Mouse (Mus musculus) bone marrow macrophage, adult 2 months (primary cell): ENCODE data around the gene Txndc2. TPM values are rescaled to one million over a fixed set of nuclear protein-coding genes. Genes with fewer than 3 reads are reported as not detected.
"Not testable (repeated sequence)": the region's sequence is repeated elsewhere in the genome, so short reads cannot be mapped to it uniquely, and the experiment has no call there.

Experiments used
- H3K27ac ChIP-seq: 2 replicates; pipeline ENCODE4 v1.5.1; 2012; ENCODE audit warnings: low read depth, low read length; ENCODE audit not compliant: insufficient read depth
- H3K4me1 ChIP-seq: 2 replicates; pipeline ENCODE4 v1.6.1; 2012; ENCODE audit warnings: low read length; ENCODE audit not compliant: control insufficient read depth, insufficient read depth
- H3K4me3 ChIP-seq: 2 replicates; pipeline ENCODE4 v1.5.1; 2012; ENCODE audit warnings: mild to moderate bottlenecking, low read length, moderate library complexity; ENCODE audit not compliant: insufficient read depth
- CTCF ChIP-seq: IDR thresholded peaks from 2 replicates; pipeline ENCODE4 v1.5.1; 2012; ENCODE audit warnings: low read depth, mild to moderate bottlenecking, low read length, moderate library complexity
- POLR2A ChIP-seq: IDR thresholded peaks from 2 replicates; pipeline ENCODE4 v1.6.1; 2012; ENCODE audit warnings: mild to moderate bottlenecking, low read depth, low read length, borderline replicate concordance
- polyA plus RNA-seq: library from polyadenylated mRNA; stranded (reverse); fragments of >200 nt; gene quantifications from 2 replicates; pipeline ENCODE4 v1.2.4, GENCODE M21; 2012; ENCODE audit not compliant: missing spikeins, insufficient read depth, insufficient read length

The Txndc2 gene
- polyA plus RNA-seq, 1 experiment: not detected

DNA sequence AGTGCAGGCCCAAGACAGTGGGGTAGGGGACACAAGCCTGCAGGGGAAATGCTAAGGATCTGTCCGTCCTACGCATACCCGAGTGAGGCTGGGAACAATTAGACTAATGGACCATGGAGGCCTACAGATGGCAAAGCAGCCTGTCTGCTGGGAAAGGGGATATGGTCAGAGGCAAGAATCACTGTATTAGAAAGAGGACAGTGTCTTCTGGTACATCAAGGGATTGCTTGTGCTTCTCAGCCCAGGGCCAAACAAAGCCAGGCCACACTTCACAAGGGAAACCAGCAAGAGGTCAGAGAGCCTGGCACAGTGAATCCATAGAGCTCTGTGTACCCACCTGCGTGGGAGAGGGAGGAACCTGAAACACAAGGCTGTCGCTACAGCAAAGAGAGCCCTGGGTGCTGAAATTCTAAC lies 617 bp upstream of the Txndc2 start:
- TF ChIP-seq CTCF: no peak
- no peak for TF ChIP-seq POLR2A
- no peak overlapping the region for H3K27ac ChIP-seq

DNA sequence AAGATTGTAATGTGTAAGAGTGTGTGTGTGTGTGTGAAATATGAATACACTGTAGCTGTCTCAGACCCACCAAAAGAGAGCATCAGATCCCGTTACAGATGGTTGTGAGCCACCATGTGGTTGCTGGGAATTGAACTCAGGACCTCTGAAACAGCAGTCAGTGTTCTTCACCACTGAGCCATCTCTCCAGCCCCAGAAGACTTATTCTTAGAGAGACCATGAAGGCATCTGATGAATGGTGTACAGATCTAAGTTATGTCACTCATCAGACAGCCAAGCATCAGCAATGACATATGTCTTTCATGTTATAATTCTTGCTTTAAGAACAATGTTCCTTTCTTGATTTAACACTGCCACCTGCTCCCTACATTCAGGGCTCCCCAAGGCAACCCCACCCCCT lies 2.8 kb downstream of the Txndc2 start:
- Histone ChIP-seq H3K4me1 (peaks cover 43% of the 10 kb centered on the region), H3K27ac (no peak overlapping the region), H3K4me3 (no peak overlapping the region)
- TF ChIP-seq CTCF (no peak), POLR2A (no peak)

More for the DNA sequence above, 617 bp upstream of the Txndc2 start:
- Histone ChIP-seq H3K4me3 (no peak overlapping the region), H3K4me1 (peaks cover 39% of the 10 kb centered on the region)

- TF ChIP-seq CTCF (no peak), POLR2A (no peak)
- Histone ChIP-seq H3K27ac (no peak overlapping the region), H3K4me3 (peak overlapping the region; percentile 23), H3K4me1 (peaks cover 14% of the 10 kb centered on the region)
These were observed 6.1 kb downstream of the Txndc2 start for GRCm38 (mm10) chr17:65635715-65636360.

DNA sequence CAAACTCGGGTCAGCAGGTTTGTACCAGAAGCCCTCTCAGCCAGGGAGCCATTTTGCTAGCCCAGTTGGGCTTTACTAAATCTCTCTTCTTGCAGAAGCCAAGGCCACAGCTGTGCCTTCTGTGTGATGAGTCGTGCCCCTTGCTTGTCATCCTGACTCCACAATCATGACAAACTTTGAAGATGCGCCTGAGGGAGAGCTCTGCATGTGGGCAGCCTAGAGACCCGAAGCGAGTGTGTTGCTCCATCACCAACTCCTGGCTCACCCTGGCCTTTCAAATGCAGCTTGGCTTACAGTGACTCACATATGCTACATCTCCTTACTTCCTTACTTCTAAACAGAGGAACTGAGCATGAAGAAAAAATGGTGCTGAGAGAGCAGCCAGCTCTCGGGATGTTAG lies 12.0 kb downstream of the Txndc2 start:
- Histone ChIP-seq H3K27ac (no peak overlapping the region), H3K4me1 (peaks cover 13% of the 10 kb centered on the region), H3K4me3 (no peak overlapping the region)
- TF ChIP-seq CTCF (no peak), POLR2A (no peak)

DNA sequence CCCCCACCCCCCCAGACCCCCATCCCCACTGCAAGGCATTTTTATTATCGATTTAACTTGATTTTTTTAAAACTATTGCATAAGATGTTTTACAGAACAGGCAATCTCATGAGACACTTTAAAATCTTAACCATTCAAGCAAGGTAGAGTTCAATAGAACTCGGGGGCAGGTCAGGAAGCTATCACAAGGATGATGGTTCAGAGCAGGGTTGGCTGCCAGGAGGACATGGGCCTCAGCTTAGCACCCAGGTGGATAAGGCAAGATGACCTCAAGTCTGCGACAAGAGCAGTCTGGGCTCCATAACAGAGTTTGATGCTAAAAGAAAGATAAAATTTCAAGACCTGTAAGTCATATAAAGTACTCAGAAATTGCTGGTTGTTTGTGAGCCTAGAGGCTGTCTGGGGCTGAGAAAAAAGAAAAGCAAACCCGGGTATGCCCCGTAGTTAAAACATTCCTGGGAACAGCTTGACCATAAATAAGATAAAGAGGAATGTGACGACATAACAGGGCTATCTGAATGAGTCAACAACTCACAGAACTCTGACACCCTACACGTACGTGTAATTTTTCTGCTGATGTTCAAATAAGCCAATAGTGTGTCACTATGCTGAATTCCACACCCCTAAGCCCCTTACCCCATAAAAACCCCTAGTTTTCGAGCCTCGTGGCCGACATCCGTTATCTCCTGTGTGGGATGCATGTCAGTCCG lies 13.0 kb downstream of the Txndc2 start:
- not testable (repeated sequence) for H3K27ac ChIP-seq, H3K4me3 ChIP-seq
- H3K4me1 ChIP-seq: peaks cover 13% of the 10 kb centered on the region

GRCm38 (mm10) chr17:65626301-65626700 lies 15.7 kb downstream of the Txndc2 start:
- H3K4me1 ChIP-seq: peaks cover 13% of the 10 kb centered on the region
- no peak overlapping the region for H3K27ac ChIP-seq
- no peak overlapping the region for H3K4me3 ChIP-seq
- no peak for TF ChIP-seq POLR2A
- no peak for TF ChIP-seq CTCF

DNA sequence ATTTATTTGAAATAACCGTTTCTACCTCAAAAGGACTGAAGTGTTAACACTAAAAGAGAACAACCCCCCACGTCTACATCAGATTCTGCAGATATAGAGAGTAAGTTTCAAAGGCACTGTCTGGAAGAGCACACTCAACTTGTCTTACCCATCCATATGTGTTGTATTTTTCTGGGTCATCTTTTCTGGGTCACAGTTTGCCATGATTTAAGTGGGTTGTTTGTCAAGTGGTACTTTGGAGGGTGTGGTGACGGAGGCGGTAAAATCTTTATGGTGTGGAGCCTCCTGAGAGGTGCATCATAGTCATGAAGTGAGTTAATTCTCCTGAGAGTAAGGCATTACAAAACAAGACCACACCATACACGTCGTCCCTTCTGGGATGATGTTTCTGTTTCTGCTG lies 16.4 kb downstream of the Txndc2 start:
- Histone ChIP-seq H3K4me1 (peaks cover 7% of the 10 kb centered on the region), H3K4me3 (no peak overlapping the region), H3K27ac (no peak overlapping the region)
- TF ChIP-seq POLR2A (no peak), CTCF (no peak)

DNA sequence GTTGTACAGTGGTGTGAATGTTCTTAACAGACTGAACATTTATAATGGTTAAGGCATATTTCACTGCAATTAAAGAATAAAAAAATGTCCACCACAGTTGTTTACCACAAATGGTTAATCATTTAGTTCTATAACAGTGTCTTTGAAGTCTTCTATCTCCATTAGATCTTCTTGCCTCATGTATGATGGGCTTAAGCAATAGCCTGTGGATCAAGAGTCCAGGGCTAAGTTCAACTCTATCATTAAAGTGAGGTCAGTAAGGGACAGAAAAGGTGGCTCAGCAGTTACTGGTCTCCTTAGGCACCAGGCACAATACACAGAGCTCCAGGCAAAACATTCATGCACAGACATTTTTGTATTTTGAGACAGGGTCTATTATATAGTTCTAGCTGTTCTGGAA lies 18.8 kb downstream of the Txndc2 start:
- no peak overlapping the region for H3K4me3 ChIP-seq
- no peak overlapping the region for H3K27ac ChIP-seq
- TF ChIP-seq POLR2A (no peak), CTCF (no peak)
- peaks cover 9% of the 10 kb centered on the region for H3K4me1 ChIP-seq

GRCm38 (mm10) chr17:65618431-65618830 lies 23.5 kb downstream of the Txndc2 start:
- H3K4me1 ChIP-seq: peaks cover 15% of the 10 kb centered on the region
- no peak overlapping the region for H3K27ac ChIP-seq
- H3K4me3 ChIP-seq: no peak overlapping the region
- TF ChIP-seq POLR2A: no peak
- no peak for TF ChIP-seq CTCF

DNA sequence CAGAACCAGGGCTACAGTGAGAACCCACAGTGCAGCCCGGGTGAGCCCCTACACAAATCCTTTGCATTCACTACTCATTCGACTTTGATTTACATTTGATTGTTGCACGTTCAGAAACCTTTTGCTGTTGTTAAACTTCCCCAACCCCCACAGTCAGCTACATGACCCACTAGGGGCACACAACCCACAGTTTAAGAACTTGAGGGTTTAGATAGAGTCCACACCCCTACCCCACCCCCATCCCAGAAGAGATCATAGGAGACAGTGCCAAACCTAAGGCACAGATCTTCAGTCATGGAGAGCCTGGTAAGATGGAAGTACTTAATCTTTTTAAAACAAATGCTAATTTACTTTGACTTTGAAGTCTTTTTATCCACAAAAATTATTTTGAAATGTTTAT lies 26.3 kb downstream of the Txndc2 start:
- no peak overlapping the region for H3K4me3 ChIP-seq
- H3K4me1 ChIP-seq: peaks cover 18% of the 10 kb centered on the region
- no peak overlapping the region for H3K27ac ChIP-seq
- no peak for TF ChIP-seq POLR2A
- TF ChIP-seq CTCF: no peak

DNA sequence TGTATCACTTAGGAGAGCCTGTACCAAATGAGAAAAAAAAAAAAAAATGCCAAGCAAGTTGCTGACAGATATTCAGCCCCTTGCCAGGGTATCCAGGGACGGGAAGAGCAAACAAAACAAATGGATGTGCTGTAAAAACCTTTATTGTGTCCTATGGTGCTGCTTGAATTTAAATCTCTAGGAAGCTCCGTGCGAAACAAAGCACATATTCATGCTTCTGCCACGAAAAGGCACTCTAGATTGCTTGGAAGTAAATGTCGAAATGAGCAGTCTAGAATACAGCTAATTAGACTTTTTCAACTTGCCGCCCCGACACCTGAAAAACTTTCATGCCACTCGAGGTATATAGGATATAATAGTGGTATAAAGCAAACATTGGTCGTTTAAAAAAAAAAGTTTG lies 27.5 kb downstream of the Txndc2 start:
- Histone ChIP-seq H3K4me3 (peak overlapping the region; percentile 98), H3K4me1 (peaks cover 20% of the 10 kb centered on the region), H3K27ac (peak overlapping the region; percentile 93)
- TF ChIP-seq POLR2A (no peak), CTCF (no peak)
